27 mouse cellular contexts compared by ENCODE assay signal in the genomic region with DNA sequence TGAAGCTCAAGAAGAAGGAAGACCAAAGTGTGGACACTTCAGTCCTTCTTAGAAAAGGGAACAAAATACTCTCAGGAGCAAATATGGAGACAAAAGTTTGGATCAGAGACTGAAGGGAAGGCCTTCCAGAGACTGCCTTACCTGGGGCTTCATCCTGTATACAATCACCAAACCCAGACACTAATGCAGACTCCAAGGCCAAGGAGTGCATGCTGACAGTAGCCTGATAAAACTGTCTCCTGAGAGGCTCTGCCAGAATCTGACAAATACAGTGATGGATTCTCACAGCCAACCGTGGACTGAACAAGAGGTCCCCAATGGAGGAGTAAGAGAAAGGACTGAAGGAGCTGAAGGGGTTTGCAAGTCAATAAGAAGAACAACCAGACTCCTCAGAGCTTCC.
"Had no signal": no experiment of that assay in that cellular context is flagged by ENCODE, and none has a peak within 500 bp of the region (broad histone marks: within the 10 kb centered on the region; RNA-seq: fewer than 3 reads in every experiment).

No protein-coding gene starts in this region.

- H3K4me3 ChIP-seq: embryonic facial prominence, embryonic 10.5 days; embryonic facial prominence, embryonic 12.5 days; embryonic facial prominence, embryonic 13.5 days; embryonic facial prominence, embryonic 15.5 days; erythroblast, embryonic 14.5 days; forebrain, embryonic 10.5 days; forebrain, embryonic 12.5 days; forebrain, embryonic 13.5 days; forebrain, embryonic 15.5 days; gastrocnemius, adult 2 months; heart, adult 2 months had no signal

- H3K27me3 ChIP-seq: embryonic facial prominence, embryonic 12.5 days; embryonic facial prominence, embryonic 13.5 days; embryonic facial prominence, embryonic 15.5 days; forebrain, embryonic 12.5 days; forebrain, embryonic 13.5 days; forebrain, embryonic 15.5 days had no signal

- H3K9ac ChIP-seq: embryonic facial prominence, embryonic 12.5 days; embryonic facial prominence, embryonic 13.5 days; embryonic facial prominence, embryonic 15.5 days; forebrain, embryonic 12.5 days; forebrain, embryonic 13.5 days; forebrain, embryonic 15.5 days; forebrain, postnatal 0 days had no signal

- H3K36me3 ChIP-seq: embryonic facial prominence, embryonic 10.5 days; embryonic facial prominence, embryonic 12.5 days; embryonic facial prominence, embryonic 13.5 days; embryonic facial prominence, embryonic 15.5 days; forebrain, embryonic 10.5 days; forebrain, embryonic 12.5 days; forebrain, embryonic 15.5 days had no signal

- H3K4me2 ChIP-seq: embryonic facial prominence, embryonic 12.5 days; embryonic facial prominence, embryonic 13.5 days; embryonic facial prominence, embryonic 15.5 days; forebrain, embryonic 12.5 days; forebrain, embryonic 13.5 days; forebrain, embryonic 15.5 days had no signal

- H3K4me1 ChIP-seq: embryonic facial prominence, embryonic 10.5 days; embryonic facial prominence, embryonic 12.5 days; embryonic facial prominence, embryonic 13.5 days; embryonic facial prominence, embryonic 15.5 days; forebrain, embryonic 10.5 days; forebrain, embryonic 12.5 days; forebrain, embryonic 13.5 days; forebrain, embryonic 15.5 days had no signal

- H3K27ac ChIP-seq: embryonic facial prominence, embryonic 10.5 days; embryonic facial prominence, embryonic 12.5 days; embryonic facial prominence, embryonic 13.5 days; embryonic facial prominence, embryonic 15.5 days; forebrain, embryonic 10.5 days; forebrain, embryonic 12.5 days; forebrain, embryonic 13.5 days; forebrain, embryonic 15.5 days; gastrocnemius, adult 2 months; heart, adult 2 months had no signal

- H3K9me3 ChIP-seq: embryonic facial prominence, embryonic 10.5 days; embryonic facial prominence, embryonic 12.5 days; embryonic facial prominence, embryonic 13.5 days; embryonic facial prominence, embryonic 15.5 days; forebrain, embryonic 10.5 days; forebrain, embryonic 12.5 days; forebrain, embryonic 13.5 days; forebrain, embryonic 15.5 days had no signal

- DNase-seq: cerebellum, adult 2 months; cerebellum, adult 8-10 months; cerebellum, adult 9-10 months; cerebellum, adult 9-11 months; cerebellum, postnatal 10 days; cerebellum, postnatal 14 days; cerebellum, postnatal 25 days; cerebellum, postnatal 36 days; embryo, embryonic 11 days; forebrain, postnatal 0 days; gastrocnemius, adult 2 months; gastrocnemius, postnatal 10 days; gastrocnemius, postnatal 14 days; gastrocnemius, postnatal 25 days; gastrocnemius, postnatal 36 days; heart, adult 2 months had no signal

- ATAC-seq: forebrain, embryonic 13.5 days; forebrain, embryonic 14.5 days; forebrain, embryonic 15.5 days; forebrain, embryonic 16.5 days; forebrain, postnatal 0 days had no signal
